Comparison of ENCODE assay signal across 15 mouse cellular contexts in the genomic region with DNA sequence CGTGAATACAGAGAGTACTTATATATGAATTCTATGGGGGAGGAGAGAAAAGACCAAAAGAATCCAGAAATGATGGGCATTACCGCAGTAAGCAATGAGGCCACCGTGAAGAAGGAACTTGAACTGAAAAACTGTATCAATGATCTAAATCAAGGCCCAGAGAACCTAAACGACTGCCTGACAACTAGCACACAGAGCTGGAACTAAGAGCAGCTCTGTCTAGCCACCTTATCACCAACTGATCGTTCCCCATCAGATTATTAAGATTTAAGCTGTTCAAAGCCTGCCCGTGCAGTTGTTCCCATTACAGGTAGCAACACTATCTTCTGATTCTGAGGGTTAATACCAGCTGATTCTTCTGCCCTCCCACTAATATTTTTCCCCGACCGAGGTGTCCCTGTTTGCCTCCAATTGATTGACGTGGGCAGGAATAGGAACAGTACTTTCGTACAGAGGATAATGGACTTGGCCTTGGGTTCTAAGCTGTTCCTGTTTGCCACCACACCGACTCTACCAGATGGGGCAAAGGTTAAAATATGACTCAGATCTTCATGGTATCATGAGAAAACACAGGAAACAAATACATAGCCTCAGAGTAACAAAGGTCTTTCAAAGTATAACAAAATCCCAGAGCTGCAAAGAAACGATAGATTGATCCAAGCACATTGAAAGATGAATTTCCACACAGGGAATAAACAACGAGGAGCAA. TPM values are rescaled to one million over a fixed set of nuclear protein-coding genes. Genes with fewer than 3 reads are reported as not detected.
"Had no signal": no experiment of that assay in that cellular context is flagged by ENCODE, and none has a peak within 500 bp of the region (broad histone marks: within the 10 kb centered on the region; RNA-seq: fewer than 3 reads in every experiment).

No protein-coding gene starts in this region.

- H3K9me3 ChIP-seq: limb, embryonic 12.5 days; liver, embryonic 12.5 days; lung, embryonic 15.5 days; megakaryocyte, embryonic 14.5 days; midbrain, embryonic 12.5 days; neural tube, embryonic 13.5 days had no signal

- H3K4me3 ChIP-seq: layer of hippocampus, adult 2 months; limb, embryonic 12.5 days; liver, embryonic 12.5 days; lung, embryonic 15.5 days; midbrain, embryonic 12.5 days; neural tube, embryonic 13.5 days had no signal

- ATAC-seq: liver, embryonic 12.5 days; midbrain, embryonic 16.5 days had no signal

- H3K27ac ChIP-seq: layer of hippocampus, adult 2 months; limb, embryonic 12.5 days; liver, embryonic 12.5 days; lung, embryonic 15.5 days; macrophage; midbrain, embryonic 12.5 days; neural tube, embryonic 13.5 days had no signal

- H3K36me3 ChIP-seq: limb, embryonic 12.5 days; liver, embryonic 12.5 days; lung, embryonic 15.5 days; midbrain, embryonic 12.5 days; neural tube, embryonic 13.5 days had no signal

- H3K4me1 ChIP-seq: midbrain, embryonic 12.5 days had no signal

- DNase-seq: kidney, adult 8-10 months; lung, postnatal 14 days; right cerebral cortex, postnatal 14 days; thymus, adult 18-20 months; thymus, postnatal 14 days had no signal

- H3K4me2 ChIP-seq: limb, embryonic 12.5 days; liver, embryonic 12.5 days; lung, embryonic 15.5 days; midbrain, embryonic 12.5 days; neural tube, embryonic 13.5 days had no signal

- H3K27me3 ChIP-seq: liver, embryonic 12.5 days; lung, embryonic 15.5 days; megakaryocyte, embryonic 14.5 days; midbrain, embryonic 12.5 days; neural tube, embryonic 13.5 days had no signal

- H3K9ac ChIP-seq: limb, embryonic 12.5 days; liver, embryonic 12.5 days; lung, embryonic 15.5 days; midbrain, embryonic 12.5 days; neural tube, embryonic 13.5 days had no signal

RNA-seq across cellular contexts. Expression of gene Ccdc146, which starts 40.1 kb away (rescaled TPM):
- total RNA-seq: left cerebral cortex, adult 18-20 months had no signal
- polyA plus RNA-seq: liver, embryonic 12.5 days; macrophage had no signal
